Mouse (Mus musculus): ENCODE results near the gene Orc2. TPM values are rescaled to one million over a fixed set of nuclear protein-coding genes. Genes with fewer than 3 reads are reported as not detected.
A peak's percentile ranks its signal among the peaks of the same experiment; 100 is the strongest.

Gene Orc2
- polyA plus RNA-seq, 1 experiment from 2014 or later = 26.6 TPM

- H3K9ac ChIP-seq (replicated peaks; ENCODE audit: low read length) = no peak overlapping the region
- no peak for ATAC-seq (ENCODE audit: low FRiP score, low TSS enrichment)
- H3K4me3 ChIP-seq (replicated peaks; ENCODE audit: low read depth, low read length) = no peak overlapping the region
- H3K27ac ChIP-seq (replicated peaks; ENCODE audit: low read depth, low read length) = no peak overlapping the region
- DNase-seq = no peak
- H3K9me3 ChIP-seq (ENCODE audit: control insufficient read depth, low read length) = no peaks in the 10 kb centered on the region
- H3K27me3 ChIP-seq (ENCODE audit: control insufficient read depth, insufficient read depth, low read length) = no peaks in the 10 kb centered on the region
- peaks cover 60% of the 10 kb centered on the region for H3K36me3 ChIP-seq (ENCODE audit: control insufficient read depth, insufficient read depth, low read length)
- no peak overlapping the region for H3K4me2 ChIP-seq (ENCODE audit: low read length)
- peaks cover 21% of the 10 kb centered on the region for H3K4me1 ChIP-seq (ENCODE audit: control insufficient read depth, insufficient read depth, low read length)
- 86% methylated on average over 10 of the region's 10 CpGs for WGBS
Observed at GRCm38 (mm10) chr1:58420032-58420431, 84.9 kb downstream of the Orc2 start.

- Histone ChIP-seq H3K27me3 (ENCODE audit: control insufficient read depth, insufficient read depth, low read length) (no peaks in the 10 kb centered on the region), H3K9me3 (ENCODE audit: control insufficient read depth, low read length) (no peaks in the 10 kb centered on the region), H3K36me3 (ENCODE audit: control insufficient read depth, insufficient read depth, low read length) (peaks cover 90% of the 10 kb centered on the region), H3K4me1 (ENCODE audit: control insufficient read depth, insufficient read depth, low read length) (0 out of 2 replicates have a peak, but pooled peaks cover 2% of the 10 kb centered on the region), H3K9ac (replicated peaks; ENCODE audit: low read length) (no peak overlapping the region), H3K4me2 (ENCODE audit: low read length) (no peak overlapping the region), H3K4me3 (replicated peaks; ENCODE audit: low read depth, low read length) (no peak overlapping the region), H3K27ac (replicated peaks; ENCODE audit: low read depth, low read length) (no peak overlapping the region)
- ATAC-seq (ENCODE audit: low FRiP score, low TSS enrichment) (no peak), DNase-seq (no peak)
- 95% methylated on average over 2 of the region's 2 CpGs for WGBS
Observed at GRCm38 (mm10) chr1:58416048-58416447, 88.9 kb downstream of the Orc2 start.

- 28% methylated on average over 1 of the region's 1 CpGs for WGBS
- ATAC-seq (ENCODE audit: low FRiP score, low TSS enrichment) = no peak
- Histone ChIP-seq H3K4me1 (ENCODE audit: control insufficient read depth, insufficient read depth, low read length) (no peaks in the 10 kb centered on the region), H3K27me3 (ENCODE audit: control insufficient read depth, insufficient read depth, low read length) (no peaks in the 10 kb centered on the region), H3K9me3 (ENCODE audit: control insufficient read depth, low read length) (no peaks in the 10 kb centered on the region), H3K27ac (replicated peaks; ENCODE audit: low read depth, low read length) (no peak overlapping the region), H3K9ac (replicated peaks; ENCODE audit: low read length) (no peak overlapping the region), H3K4me2 (ENCODE audit: low read length) (no peak overlapping the region), H3K36me3 (ENCODE audit: control insufficient read depth, insufficient read depth, low read length) (peaks cover 93% of the 10 kb centered on the region), H3K4me3 (replicated peaks; ENCODE audit: low read depth, low read length) (no peak overlapping the region)
- DNase-seq = peak; percentile 21
Observed at GRCm38 (mm10) chr1:58415442-58415841, 89.5 kb downstream of the Orc2 start.

Other genes with a start within 250 kb of the Orc2 start
- gene Aox2, start 226.8 kb downstream of the Orc2 start, polyA plus RNA-seq (2014; fragmentation: Nextera tagmentation; extraction: Ambion mirVana) = 0.04 TPM in 1 of 2 replicates, not detected in the other
- gene Bzw1, start 112.2 kb downstream of the Orc2 start, polyA plus RNA-seq (2014; fragmentation: Nextera tagmentation; extraction: Ambion mirVana) = 340 and 468 TPM in 2 replicates
- 158 and 160 TPM in 2 replicates for gene Clk1, start 81.0 kb downstream of the Orc2 start, polyA plus RNA-seq (2014; fragmentation: Nextera tagmentation; extraction: Ambion mirVana)
- gene Nif3l1, start 60.0 kb downstream of the Orc2 start, polyA plus RNA-seq (2014; fragmentation: Nextera tagmentation; extraction: Ambion mirVana) = 57.5 and 65.3 TPM in 2 replicates
- 54.3 and 55.0 TPM in 2 replicates for gene Ppil3, start 59.6 kb downstream of the Orc2 start, polyA plus RNA-seq (2014; fragmentation: Nextera tagmentation; extraction: Ambion mirVana)
- 17.9 and 18.7 TPM in 2 replicates for gene Fam126b, start 81.2 kb upstream of the Orc2 start, polyA plus RNA-seq (2014; fragmentation: Nextera tagmentation; extraction: Ambion mirVana)
- 174 and 210 TPM in 2 replicates for gene Ndufb3, start 81.3 kb upstream of the Orc2 start, polyA plus RNA-seq (2014; fragmentation: Nextera tagmentation; extraction: Ambion mirVana)
- not detected in 2 replicates for gene Als2cr12, start 190.9 kb upstream of the Orc2 start, polyA plus RNA-seq (2014; fragmentation: Nextera tagmentation; extraction: Ambion mirVana)
- 11.5 and 16.4 TPM in 2 replicates for gene Cflar, start 206.4 kb upstream of the Orc2 start, polyA plus RNA-seq (2014; fragmentation: Nextera tagmentation; extraction: Ambion mirVana)

All from midbrain, embryonic 14.5 days (tissue).